Mouse (Mus musculus): ENCODE results near the gene Gale. TPM values are rescaled to one million over a fixed set of nuclear protein-coding genes. Genes with fewer than 3 reads are reported as not detected.

The Gale gene
- 36.0 and 41.2 TPM in 2 replicates for polyA plus RNA-seq (2016; fragmentation: Nextera tagmentation; extraction: Ambion mirVana)

- ATAC-seq: peak; percentile 91
- peaks cover 66% of the 10 kb centered on the region for H3K36me3 ChIP-seq
Measured at GRCm38 (mm10) chr4:135963457-135964193, at the start of gene Gale. TSS of gene Gale (plus strand) at chr4:135963727.

GRCm38 (mm10) chr4:135918635-135919279 is 44.8 kb upstream of the Gale start:
- 0 out of 2 replicates have a peak overlapping the region, but pooled peaks have one; percentile 6 for H3K27ac ChIP-seq
- H3K4me2 ChIP-seq: 0 out of 2 replicates have a peak overlapping the region, but pooled peaks have one; percentile 6
- H3K4me3 ChIP-seq: no peak overlapping the region
- H3K9ac ChIP-seq: no peak overlapping the region
- 0 out of 2 replicates have a peak, but pooled peaks cover 4% of the 10 kb centered on the region for H3K9me3 ChIP-seq (replicated peaks)
- ATAC-seq: no peak
- peaks cover 43% of the 10 kb centered on the region for H3K36me3 ChIP-seq
- 53% methylated on average over 13 of the region's 13 CpGs for WGBS (ENCODE audit: insufficient replicate concordance)
- peaks cover 32% of the 10 kb centered on the region for H3K4me1 ChIP-seq
- H3K27me3 ChIP-seq (replicated peaks): no peaks in the 10 kb centered on the region

More at GRCm38 (mm10) chr4:135963457-135964193, at the start of gene Gale:
- H3K9me3 ChIP-seq (replicated peaks): no peaks in the 10 kb centered on the region
- H3K4me1 ChIP-seq: peaks cover 46% of the 10 kb centered on the region
- H3K4me3 ChIP-seq: peak within 1 kb of the TSS; percentile 81
- peak within 1 kb of the TSS; percentile 99 for H3K4me2 ChIP-seq
- H3K27me3 ChIP-seq (replicated peaks): no peaks in the 10 kb centered on the region
- under 1% methylated on average over 56 of the region's 56 CpGs for WGBS (ENCODE audit: insufficient replicate concordance)
- H3K9ac ChIP-seq: peak within 1 kb of the TSS; percentile 85
- peak within 1 kb of the TSS; percentile 87 for H3K27ac ChIP-seq

- H3K27me3 ChIP-seq (replicated peaks): no peaks in the 10 kb centered on the region
- WGBS (ENCODE audit: insufficient replicate concordance): 75% methylated on average over 3 of the region's 3 CpGs
Measured at GRCm38 (mm10) chr4:135919280-135919639, 44.3 kb upstream of the Gale start.

GRCm38 (mm10) chr4:135920304-135921241 is 43.0 kb upstream of the Gale start, which contains the start of gene Fuca1:
TSS of gene Fuca1 (plus strand) at chr4:135920735.
- Histone ChIP-seq H3K4me3 (peak within 1 kb of the TSS; percentile 97), H3K9ac (peak within 1 kb of the TSS; percentile 87), H3K9me3 (replicated peaks) (0 out of 2 replicates have a peak, but pooled peaks cover 4% of the 10 kb centered on the region), H3K4me2 (peak within 1 kb of the TSS; percentile 95), H3K36me3 (peaks cover 55% of the 10 kb centered on the region), H3K27ac (peak within 1 kb of the TSS; percentile 69), H3K4me1 (peaks cover 31% of the 10 kb centered on the region), H3K27me3 (replicated peaks) (no peaks in the 10 kb centered on the region)
- peak; percentile 94 for ATAC-seq
- 2% methylated on average over 60 of the region's 60 CpGs for WGBS (ENCODE audit: insufficient replicate concordance)

More at GRCm38 (mm10) chr4:135919280-135919639, 44.3 kb upstream of the Gale start:
- H3K4me2 ChIP-seq: no peak overlapping the region
- 0 out of 2 replicates have a peak, but pooled peaks cover 4% of the 10 kb centered on the region for H3K9me3 ChIP-seq (replicated peaks)
- no peak for ATAC-seq
- peaks cover 47% of the 10 kb centered on the region for H3K36me3 ChIP-seq
- H3K4me3 ChIP-seq: no peak overlapping the region
- no peak overlapping the region for H3K9ac ChIP-seq
- H3K4me1 ChIP-seq: peaks cover 28% of the 10 kb centered on the region
- no peak overlapping the region for H3K27ac ChIP-seq

- Histone ChIP-seq H3K4me2 (peak overlapping the region; percentile 95), H3K27me3 (replicated peaks) (no peaks in the 10 kb centered on the region), H3K27ac (peak overlapping the region; percentile 69), H3K4me3 (peak overlapping the region; percentile 97), H3K9ac (peak overlapping the region; percentile 87), H3K4me1 (peaks cover 40% of the 10 kb centered on the region), H3K9me3 (replicated peaks) (0 out of 2 replicates have a peak, but pooled peaks cover 4% of the 10 kb centered on the region), H3K36me3 (peaks cover 63% of the 10 kb centered on the region)
- ATAC-seq: no peak
- WGBS (ENCODE audit: insufficient replicate concordance): 13% methylated on average over 26 of the region's 26 CpGs
Measured at GRCm38 (mm10) chr4:135921257-135922120, 42.0 kb upstream of the Gale start.

GRCm38 (mm10) chr4:135922190-135922589 is 41.3 kb upstream of the Gale start:
- no peak overlapping the region for H3K27ac ChIP-seq
- H3K27me3 ChIP-seq (replicated peaks): no peaks in the 10 kb centered on the region
- 0 out of 2 replicates have a peak, but pooled peaks cover 4% of the 10 kb centered on the region for H3K9me3 ChIP-seq (replicated peaks)
- peak overlapping the region; percentile 97; the same call in 1 of the 2 replicates for H3K4me3 ChIP-seq
- ATAC-seq: no peak
- H3K9ac ChIP-seq: 0 out of 2 replicates have a peak overlapping the region, but pooled peaks have one; percentile 87
- H3K36me3 ChIP-seq: peaks cover 58% of the 10 kb centered on the region
- peak overlapping the region; percentile 95 for H3K4me2 ChIP-seq
- WGBS (ENCODE audit: insufficient replicate concordance): 85% methylated on average over 1 of the region's 1 CpGs
- peaks cover 47% of the 10 kb centered on the region for H3K4me1 ChIP-seq

- no peaks in the 10 kb centered on the region for H3K27me3 ChIP-seq (replicated peaks)
- H3K4me3 ChIP-seq: no peak overlapping the region
- H3K4me1 ChIP-seq: peaks cover 36% of the 10 kb centered on the region
- no peak overlapping the region for H3K4me2 ChIP-seq
- H3K9ac ChIP-seq: no peak overlapping the region; the same call in 1 of the 2 replicates
- H3K27ac ChIP-seq: no peak overlapping the region
- ATAC-seq: no peak
- peaks cover 43% of the 10 kb centered on the region for H3K36me3 ChIP-seq
- 0 out of 2 replicates have a peak, but pooled peaks cover 4% of the 10 kb centered on the region for H3K9me3 ChIP-seq (replicated peaks)
- WGBS (ENCODE audit: insufficient replicate concordance): 73% methylated on average over 2 of the region's 2 CpGs
Measured at GRCm38 (mm10) chr4:135924418-135924817, 39.1 kb upstream of the Gale start.

- Histone ChIP-seq H3K27me3 (replicated peaks) (no peaks in the 10 kb centered on the region), H3K4me2 (no peak overlapping the region), H3K9me3 (replicated peaks) (no peaks in the 10 kb centered on the region), H3K4me1 (peaks cover 36% of the 10 kb centered on the region), H3K4me3 (no peak overlapping the region), H3K36me3 (peaks cover 46% of the 10 kb centered on the region), H3K9ac (no peak overlapping the region), H3K27ac (no peak overlapping the region)
- no peak for ATAC-seq
- WGBS (ENCODE audit: insufficient replicate concordance): 76% methylated on average over 5 of the region's 5 CpGs
Measured at GRCm38 (mm10) chr4:135925341-135925740, 38.2 kb upstream of the Gale start.

- peaks cover 55% of the 10 kb centered on the region for H3K36me3 ChIP-seq
- no peak for ATAC-seq
Measured at GRCm38 (mm10) chr4:135926195-135926808, 37.2 kb upstream of the Gale start.

GRCm38 (mm10) chr4:135926861-135927260 is 36.7 kb upstream of the Gale start:
- ATAC-seq: no peak
- WGBS (ENCODE audit: insufficient replicate concordance): 78% methylated on average over 3 of the region's 3 CpGs

More at GRCm38 (mm10) chr4:135926195-135926808, 37.2 kb upstream of the Gale start:
- Histone ChIP-seq H3K9ac (no peak overlapping the region), H3K27ac (0 out of 2 replicates have a peak overlapping the region, but pooled peaks have one; percentile 12), H3K27me3 (replicated peaks) (no peaks in the 10 kb centered on the region), H3K9me3 (replicated peaks) (no peaks in the 10 kb centered on the region), H3K4me3 (no peak overlapping the region), H3K4me2 (no peak overlapping the region), H3K4me1 (peaks cover 32% of the 10 kb centered on the region)
- WGBS (ENCODE audit: insufficient replicate concordance): 67% methylated on average over 10 of the region's 10 CpGs

More at GRCm38 (mm10) chr4:135926861-135927260, 36.7 kb upstream of the Gale start:
- no peak overlapping the region for H3K4me2 ChIP-seq
- H3K4me1 ChIP-seq: peaks cover 26% of the 10 kb centered on the region
- no peak overlapping the region for H3K4me3 ChIP-seq
- no peak overlapping the region for H3K27ac ChIP-seq
- no peak overlapping the region for H3K9ac ChIP-seq
- no peaks in the 10 kb centered on the region for H3K9me3 ChIP-seq (replicated peaks)
- no peaks in the 10 kb centered on the region for H3K27me3 ChIP-seq (replicated peaks)
- peaks cover 58% of the 10 kb centered on the region for H3K36me3 ChIP-seq

Measured in liver, embryonic 12.5 days (tissue).